ENCODE assay signal across 13 mouse cellular contexts in genomic region chr2:11682712-11683111, GRCm38 (mm10).
"Had no signal": no experiment of that assay in that cellular context is flagged by ENCODE, and none has a peak within 500 bp of the region (broad histone marks: within the 10 kb centered on the region; RNA-seq: fewer than 3 reads in every experiment).

No protein-coding gene starts in this region.

- DNase-seq: gastrocnemius, adult 2 months; gastrocnemius, postnatal 10 days; gastrocnemius, postnatal 25 days; heart, adult 18-20 months; heart, postnatal 10 days; heart, postnatal 4 days; kidney, adult 2 months; kidney, adult 9 months; kidney, postnatal 14 days; kidney, postnatal 36 days; layer of hippocampus, adult 9-11 months; layer of hippocampus, postnatal 36 days; left cerebral cortex, postnatal 4 days had no signal
